Mouse (Mus musculus): ENCODE results near the gene Jarid2.
A peak's percentile ranks its signal among the peaks of the same experiment; 100 is the strongest.

Jarid2 gene

DNA sequence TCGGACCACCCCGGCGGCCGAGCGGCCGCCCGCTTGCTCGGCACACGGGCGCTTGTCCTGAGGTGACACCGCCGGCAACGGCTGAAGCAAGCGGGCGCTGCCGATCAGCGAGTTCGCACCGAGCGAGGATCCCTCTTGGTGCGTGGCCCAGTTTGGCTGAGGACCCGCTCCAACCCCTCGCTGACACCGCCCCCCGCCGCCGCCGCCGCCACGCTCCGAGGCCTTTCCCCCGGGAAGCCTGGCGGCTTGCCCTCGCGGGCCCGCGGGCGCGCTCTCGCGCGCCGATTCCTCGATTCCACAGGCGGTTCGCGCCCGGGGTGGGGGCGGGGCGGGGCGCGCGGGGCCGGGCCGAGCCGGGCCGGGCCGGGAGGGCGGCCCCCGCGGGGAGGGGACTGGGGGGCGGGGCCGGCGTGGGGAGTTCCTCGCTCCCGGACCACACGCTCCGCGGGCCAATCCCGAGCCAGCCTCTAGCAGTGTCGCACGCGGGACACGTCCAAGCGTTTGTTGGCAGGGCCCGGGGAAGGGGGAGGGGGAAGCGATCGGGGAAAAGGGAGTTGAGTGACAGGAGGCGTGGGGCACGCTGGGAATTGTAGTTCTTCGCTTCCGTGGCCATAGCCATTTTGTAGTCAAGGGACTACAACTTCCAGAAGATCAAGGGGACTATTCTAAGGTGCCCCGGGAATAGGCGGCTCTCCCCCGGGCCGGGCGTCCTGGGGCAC is 1.0 kb downstream of the Jarid2 start:
- DNase-seq (ENCODE audit: low read depth): peak; percentile 98

DNA sequence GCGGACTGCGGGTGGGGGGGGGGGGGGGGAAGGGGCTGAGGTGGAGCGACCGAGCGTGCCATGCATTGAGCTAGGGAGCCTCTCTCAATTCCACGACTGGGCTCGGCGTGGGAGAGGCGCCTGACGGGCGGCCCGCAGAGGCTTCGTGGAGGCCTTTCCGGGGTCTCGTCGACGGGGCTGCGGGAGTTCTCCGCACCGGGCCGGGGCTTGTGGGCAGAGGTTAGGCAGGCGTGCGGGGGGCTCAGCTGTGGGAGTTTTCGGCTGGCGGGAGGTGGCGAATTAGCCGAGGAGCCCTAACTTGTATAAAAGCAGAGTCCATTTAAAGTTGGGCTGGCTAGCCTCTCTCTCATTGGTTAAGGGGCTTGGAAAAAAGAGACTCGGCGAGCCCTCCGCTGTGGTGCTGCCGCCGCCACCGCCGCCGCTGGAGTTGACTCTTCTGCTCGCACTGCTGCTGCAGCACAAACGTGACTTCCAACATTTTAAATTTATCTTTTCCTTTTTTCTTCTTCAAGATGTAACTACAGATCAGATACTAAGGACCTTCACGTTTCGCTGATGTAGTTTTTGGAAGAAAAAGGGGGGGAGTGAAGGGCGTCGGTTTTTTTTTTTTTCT is 1.8 kb downstream of the Jarid2 start:
- peak; percentile 67 for DNase-seq (ENCODE audit: low read depth)

DNA sequence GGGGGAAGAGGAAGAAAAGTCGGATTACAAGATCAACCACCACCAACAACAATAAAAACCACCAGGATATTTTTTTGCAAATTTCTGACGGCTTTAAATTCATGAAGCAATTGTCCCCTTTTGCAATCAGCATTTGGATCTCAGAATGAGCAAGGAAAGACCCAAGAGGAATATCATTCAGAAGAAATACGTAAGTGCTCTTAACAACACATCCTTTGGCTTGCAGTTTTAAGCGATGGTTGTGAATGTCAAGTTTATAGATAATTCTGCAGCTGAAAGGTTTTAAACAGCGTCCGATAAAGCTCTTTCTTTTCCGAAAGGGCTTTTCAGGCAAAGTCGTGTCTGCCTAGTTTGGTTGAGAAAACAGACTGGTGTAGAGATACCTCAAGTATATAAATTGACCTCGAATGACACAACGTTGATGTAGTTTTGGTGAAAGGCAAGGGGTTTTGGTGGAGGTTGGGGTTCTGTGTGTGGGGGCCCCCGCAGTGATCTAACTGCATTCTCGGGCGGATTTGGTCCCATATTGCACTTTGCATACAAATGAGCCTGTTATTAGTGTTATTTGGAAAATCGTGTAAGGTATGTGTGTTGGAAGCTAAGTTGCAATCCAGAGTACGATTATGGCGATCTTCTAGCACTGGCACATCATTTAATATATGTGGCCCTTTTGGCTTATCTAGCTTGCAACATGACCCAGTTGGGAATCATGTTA is 2.6 kb downstream of the Jarid2 start:
- DNase-seq (ENCODE audit: low read depth): no peak

DNA sequence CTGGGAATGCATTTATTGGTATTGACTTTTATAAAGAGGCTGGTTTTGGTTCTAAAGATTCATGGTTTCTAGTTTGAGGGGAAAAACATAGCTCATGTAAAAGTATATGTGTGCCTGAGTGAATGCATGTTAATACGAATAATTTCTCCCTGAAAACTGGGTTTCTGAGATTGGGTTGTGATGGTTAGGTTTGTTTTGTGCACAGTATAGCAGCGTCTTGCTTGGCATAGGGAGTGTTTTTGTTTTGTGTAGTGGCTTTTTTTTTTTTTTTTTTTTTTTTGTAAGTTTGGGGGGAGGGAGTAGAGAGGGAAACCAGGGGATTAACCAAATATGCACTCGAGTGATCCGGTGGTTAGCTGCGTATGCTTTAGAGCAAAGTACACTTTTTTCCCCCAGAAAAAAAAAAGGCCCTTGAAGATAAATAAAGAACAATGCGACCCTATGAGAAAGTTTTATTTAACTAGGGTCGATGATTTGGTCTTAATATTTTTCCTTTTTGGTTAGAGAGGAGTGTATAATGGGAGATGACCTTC is 3.2 kb downstream of the Jarid2 start:
- no peak for DNase-seq (ENCODE audit: low read depth)

DNA sequence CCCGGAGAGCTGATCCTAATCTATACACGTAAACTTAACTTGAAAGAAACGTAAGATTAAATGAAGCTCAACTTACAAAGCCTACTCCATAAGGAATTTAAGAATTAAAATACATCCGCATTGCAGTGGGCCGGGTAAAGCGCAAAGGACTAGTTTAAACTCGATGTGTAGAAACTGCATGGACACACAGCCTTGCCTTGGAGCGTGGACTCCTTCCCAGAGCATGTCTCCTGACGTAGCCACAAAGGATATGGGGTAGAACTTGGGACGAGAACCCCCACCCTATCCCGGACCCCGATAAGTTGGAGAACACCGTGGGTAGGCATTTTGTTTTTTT is 3.7 kb downstream of the Jarid2 start:
- DNase-seq (ENCODE audit: low read depth): no peak

DNA sequence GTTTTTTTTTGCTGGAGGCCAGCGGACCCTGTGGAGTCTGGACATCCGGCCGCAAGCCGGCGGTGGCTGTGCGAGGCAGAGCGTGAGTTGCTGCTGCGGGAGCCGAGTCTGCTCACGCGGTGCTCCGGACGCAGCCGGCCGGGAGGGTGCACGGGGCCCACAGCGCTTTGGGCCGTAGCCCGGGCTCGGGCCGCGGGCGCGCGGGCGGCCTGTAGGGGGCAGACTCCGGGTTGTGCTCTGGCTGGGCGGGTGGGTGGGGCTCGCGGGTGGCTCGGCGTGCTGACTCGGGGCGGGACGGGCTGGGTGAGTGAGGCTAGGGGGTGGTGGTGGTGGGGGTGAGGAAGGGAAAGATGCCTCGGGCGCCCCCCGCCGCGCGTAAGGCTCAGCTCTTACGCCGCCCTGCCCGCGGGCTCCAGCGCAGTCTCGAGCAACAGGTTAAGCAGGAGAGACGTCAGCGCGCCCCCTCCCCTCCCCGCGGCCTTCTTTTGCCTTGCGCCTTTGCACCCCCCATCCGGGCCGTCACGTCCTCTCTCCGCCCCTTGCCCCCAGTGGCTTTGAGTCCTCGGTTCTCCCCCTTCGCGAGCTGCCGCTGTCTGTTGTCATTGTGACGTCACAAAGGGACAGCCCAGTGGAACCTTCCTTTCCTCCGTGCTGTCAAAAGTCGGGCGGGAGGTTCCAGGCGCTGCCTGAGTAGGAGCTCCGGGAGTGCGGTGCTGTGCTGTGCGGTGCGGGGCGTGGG is 4.3 kb downstream of the Jarid2 start:
- peak; percentile 39 for DNase-seq (ENCODE audit: low read depth)

DNA sequence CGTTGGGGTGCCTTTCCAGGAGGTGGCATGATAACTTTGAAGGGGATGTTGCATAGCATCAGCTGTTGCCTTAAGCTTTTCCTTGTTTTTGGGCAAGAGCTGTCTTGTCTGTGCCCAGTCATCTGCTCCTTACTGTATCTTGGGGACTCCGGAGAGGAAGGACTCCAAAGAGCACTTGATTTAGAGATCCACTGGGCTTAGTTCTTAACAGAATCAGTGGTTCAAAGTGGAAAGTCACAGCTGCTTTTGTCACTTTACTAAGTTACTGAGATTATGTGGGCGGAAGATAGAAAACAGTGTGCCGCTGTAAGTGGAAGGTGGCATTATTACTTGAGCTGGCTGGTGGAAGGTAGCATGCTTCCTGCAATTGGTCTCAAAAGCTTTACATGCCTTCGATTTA is 5.2 kb downstream of the Jarid2 start:
- DNase-seq (ENCODE audit: low read depth): no peak

DNA sequence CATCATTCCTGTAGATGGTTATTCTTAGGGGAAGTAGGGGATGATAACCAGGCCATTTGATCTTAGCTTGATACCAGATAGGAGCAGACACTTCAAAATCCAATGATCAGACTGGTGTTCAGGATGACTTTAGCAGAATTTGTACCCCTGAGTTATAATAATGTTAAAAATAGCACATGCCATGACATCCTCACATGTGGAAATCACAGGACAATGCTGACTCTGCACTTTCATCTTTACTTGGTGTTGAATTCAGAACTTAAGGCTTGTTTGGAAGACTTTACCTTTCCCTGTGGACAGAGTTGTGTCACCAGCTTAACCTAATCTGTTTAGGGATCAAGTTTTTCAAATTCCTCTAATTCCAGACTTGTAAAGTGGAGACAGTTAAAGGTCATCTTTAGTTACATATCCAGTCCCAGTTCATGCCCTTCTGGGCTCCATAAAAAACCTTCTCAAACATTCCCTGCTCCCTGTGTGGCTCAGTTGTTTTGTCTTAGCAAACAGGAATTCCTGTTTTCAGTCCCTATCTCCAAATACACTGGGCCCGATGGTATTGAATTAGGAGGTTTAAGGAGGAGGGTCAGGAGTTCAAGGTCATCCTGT is 5.9 kb downstream of the Jarid2 start:
- no peak for DNase-seq (ENCODE audit: low read depth)

DNA sequence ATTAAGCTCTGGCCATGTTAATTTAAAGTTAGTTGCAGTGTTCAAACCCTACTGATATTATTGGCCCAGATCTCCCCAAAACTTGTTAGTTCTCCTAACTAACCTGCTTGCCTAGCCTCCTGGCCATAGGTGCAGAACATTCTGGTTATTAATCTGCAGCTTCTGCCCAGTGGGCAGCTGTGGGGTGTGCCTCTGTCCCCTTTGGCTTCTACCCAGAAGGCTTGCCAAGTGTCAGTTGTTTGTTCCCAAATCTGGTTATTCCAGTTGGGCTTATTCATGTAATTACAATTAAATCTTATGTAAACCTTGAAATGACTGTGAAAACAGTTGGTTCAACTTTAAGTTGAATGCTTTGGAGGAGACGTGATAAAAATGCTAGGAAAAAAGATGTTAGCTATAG is 8.0 kb downstream of the Jarid2 start:
- DNase-seq (ENCODE audit: low read depth): no peak

DNA sequence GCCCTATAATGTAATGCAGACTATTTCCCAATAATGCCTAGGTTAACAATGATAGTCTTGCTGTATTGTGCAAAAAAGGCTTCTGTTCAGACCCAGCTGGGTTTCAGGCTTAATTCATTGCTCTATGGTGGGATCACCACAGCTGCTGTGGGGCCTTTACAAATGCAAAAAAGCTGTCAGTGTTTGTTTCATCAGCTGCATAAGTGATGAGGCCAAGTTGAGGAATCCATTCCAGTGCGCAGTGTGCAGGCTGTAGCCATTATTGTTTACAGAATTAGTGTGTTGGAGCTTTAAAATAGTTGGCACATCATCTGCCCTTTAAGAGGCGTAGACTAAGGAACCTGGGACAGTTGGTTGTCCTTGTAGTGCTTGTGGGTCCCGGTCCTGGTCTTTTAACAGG is 22.5 kb downstream of the Jarid2 start:
- DNase-seq (ENCODE audit: low read depth): no peak

DNA sequence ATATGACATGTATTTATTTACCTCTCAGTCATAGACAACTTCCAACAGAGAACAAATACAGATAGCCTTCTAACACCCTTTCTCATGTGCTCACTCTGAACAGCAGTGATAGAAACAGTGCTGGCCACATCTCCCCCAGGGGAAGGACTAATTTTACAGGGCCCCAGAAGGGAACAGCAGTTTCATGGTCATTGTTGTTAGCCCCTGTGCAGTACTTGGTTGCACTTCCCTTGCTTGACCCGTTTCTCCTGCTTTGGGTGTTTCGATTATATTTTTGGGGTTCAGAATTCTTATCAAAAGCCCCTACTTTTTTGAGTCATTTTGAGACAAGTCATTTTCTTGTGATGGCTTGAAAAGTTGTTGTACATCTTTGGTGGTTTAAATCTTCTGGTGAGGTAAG is 23.9 kb downstream of the Jarid2 start:
- no peak for DNase-seq (ENCODE audit: low read depth)

DNA sequence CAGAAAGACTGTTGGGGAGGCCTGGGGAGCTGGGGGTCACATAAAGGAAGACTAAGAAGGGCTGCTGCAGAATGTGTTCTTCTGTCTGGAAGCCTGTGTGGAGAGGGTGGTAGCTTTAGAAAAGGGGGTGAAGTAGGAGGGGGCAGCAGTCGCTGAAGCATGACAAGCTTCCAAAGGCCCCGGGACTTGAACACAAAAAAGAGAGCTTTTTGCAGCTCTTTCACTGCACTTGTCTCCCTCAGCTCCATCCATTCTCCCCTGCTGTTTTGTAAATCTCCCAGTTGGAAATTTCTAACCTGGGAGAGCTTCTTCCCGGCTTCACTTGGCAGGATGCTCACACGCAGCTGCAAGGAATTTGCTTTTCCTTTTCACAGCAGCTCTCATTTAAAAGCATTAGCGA is 26.2 kb downstream of the Jarid2 start:
- no peak for DNase-seq (ENCODE audit: low read depth)

DNA sequence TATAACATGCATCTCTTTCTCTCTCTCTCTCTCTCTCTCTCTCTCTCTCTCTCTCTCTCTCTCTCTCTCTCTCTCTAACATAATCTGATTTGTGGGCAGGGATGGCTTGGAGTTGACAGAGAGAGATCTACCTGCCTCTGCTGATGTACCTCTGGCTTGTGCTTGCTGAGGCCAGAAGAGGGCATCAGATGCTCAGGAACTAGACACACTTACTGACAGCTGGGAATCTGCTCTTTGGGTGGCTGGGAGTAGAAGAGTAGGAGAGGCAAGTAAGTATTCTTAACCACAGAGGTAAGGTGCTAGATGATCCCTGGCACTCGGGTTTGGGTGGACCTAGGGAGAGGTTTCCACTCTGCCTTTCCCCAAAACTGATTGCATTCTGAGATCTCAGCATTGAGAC is 29.5 kb downstream of the Jarid2 start:
- no peak for DNase-seq (ENCODE audit: low read depth)

DNA sequence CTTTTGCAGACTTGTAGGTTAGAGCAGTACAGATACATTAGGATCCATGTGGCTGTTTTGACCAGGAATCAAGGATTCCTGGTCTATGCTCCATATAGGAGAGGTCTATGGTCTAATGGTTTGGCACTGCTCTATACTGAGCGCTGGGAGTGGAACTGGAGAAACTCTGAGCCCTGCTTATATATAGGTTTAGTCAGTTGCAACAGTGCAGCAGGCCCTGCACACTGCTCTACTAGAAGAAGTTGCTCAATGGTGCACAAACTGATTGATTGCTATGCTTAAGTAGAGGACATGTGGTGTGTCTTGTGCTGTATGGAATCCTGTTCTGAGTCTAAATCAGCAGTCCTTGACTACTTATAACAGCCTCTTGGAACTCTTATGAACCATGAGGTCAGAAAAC is 31.5 kb downstream of the Jarid2 start:
- no peak for DNase-seq (ENCODE audit: low read depth)

DNA sequence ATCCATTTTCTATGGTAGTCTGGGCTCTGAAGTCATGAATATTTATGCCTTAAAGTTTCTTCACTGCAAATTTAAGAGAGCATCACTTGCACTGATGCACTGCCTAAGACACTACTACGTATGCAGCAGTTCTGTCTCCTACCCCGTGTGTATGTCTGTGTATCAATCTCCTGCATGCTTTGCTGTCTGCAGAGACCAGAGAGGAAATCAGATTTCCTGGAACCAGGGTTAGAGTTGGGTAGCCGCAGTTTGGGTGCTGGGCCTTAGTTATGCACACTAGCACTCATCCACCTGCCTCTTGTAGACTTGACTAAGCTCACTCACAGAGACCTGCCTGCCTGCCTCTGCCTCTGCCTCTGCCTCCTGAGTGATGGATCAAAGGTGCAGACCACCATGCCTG is 33.8 kb downstream of the Jarid2 start:
- DNase-seq (ENCODE audit: low read depth): no peak

DNA sequence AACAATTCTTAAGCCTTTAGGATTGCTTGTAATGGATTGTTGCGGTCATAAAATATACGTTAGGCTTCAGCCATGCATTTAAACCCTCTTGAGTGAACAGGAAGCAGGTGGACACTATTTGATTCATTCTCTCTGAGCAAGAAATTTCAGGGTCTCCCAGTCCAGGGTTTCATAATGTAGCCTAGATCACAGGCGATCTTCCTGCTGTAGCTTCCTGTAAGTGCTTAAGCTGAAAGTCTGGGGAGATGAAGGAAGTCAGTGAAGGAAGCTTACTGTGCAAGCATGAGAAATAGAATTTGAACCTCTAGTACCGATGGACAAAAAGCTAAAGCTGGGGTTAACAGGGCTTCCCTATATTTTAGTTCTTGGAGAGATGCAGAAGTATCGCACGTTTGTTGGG is 38.5 kb downstream of the Jarid2 start:
- DNase-seq (ENCODE audit: low read depth): no peak

DNA sequence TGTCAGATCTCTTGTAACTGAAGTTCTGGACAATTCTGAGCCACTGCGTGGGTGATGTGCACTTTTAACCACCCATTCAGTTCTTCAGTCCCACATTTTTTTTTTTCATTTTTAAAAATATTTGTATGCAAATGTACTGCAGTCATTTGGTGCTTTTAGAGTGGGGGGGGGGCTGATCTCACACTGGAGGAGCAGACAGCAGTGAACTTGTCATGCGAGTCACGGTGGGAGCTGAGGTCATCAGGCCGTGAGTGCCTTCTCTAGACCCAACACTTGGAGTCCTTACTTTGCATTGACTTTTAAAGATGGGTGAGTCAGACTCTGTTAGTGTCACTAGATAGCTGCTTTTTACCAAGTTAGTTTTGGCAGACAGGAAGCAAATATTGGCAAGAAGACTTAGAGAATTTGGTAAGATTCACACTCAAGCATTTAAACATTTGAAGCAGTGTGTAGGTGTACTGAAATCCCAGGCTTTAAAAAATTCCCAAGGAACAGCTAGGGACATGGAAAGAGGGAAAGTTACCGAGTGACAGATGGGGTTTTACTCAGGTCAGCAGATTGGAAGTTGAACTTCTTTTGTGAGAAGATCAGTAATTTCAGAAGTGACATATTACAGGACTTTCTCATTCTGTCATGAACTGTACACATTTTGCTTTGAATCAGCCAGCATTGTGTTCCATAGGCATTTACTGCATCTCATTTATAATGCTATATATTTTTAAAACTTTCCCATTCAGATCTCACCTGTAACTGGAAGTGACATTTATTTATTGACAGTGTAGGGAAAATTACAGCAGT is 41.7 kb downstream of the Jarid2 start:
- no peak for DNase-seq (ENCODE audit: low read depth)

DNA sequence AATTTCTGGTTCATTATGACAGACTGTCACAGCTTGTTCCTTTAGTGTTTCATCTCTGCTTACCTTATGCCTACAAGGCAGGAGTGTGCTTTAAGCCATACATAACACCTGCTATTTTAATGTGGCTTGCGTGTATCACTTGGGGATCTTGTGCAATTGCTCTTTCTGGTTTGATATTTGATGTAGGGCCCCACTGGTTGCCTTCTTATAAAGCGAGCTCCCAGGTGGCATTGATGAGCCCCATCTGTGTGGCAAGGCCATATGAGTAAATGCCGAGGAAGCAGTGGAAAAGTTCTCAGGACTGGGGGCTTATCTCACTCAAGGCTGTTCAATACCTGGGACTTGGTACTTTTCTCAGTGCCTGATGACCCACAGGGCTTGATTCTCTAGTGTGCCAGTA is 43.5 kb downstream of the Jarid2 start:
- no peak for DNase-seq (ENCODE audit: low read depth)

DNA sequence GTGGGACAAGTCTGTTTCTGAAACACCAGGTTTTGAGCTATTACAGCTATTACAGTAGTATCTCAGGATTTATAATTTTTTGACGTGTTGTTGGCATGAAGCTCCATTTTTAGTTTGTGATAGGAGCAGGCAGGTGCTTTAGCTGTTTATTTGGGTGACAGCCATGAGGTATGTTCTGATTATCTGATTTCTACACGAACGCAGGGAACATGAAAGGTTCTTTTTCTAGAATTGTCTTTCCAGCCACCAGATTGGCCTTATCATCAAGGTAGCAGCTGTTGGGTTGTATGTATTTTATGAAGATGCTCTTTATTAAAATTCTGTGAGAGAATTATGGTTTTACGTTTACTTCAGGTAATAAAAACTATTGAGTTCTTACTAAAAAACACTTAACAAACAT is 45.1 kb downstream of the Jarid2 start:
- DNase-seq (ENCODE audit: low read depth): no peak

DNA sequence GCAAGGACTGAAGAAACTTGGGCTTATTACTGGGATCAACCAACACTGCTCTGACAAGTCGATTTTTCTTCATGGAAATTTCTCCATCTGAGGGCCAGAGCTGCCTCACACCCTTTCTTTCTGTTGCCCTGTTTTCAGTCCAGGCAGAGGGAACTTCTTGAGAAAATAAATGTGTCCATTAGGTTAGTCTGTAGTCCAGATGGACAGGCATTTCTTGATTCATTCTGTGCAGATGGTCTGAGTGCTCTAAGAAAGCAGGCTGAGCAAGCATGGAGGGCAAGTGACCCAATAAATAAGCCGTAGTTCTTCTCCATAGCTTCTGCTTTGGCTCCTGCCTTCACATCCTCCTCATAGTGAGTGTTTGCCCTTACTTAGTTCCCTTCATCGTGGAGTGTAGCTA is 46.1 kb downstream of the Jarid2 start:
- DNase-seq (ENCODE audit: low read depth): no peak

DNA sequence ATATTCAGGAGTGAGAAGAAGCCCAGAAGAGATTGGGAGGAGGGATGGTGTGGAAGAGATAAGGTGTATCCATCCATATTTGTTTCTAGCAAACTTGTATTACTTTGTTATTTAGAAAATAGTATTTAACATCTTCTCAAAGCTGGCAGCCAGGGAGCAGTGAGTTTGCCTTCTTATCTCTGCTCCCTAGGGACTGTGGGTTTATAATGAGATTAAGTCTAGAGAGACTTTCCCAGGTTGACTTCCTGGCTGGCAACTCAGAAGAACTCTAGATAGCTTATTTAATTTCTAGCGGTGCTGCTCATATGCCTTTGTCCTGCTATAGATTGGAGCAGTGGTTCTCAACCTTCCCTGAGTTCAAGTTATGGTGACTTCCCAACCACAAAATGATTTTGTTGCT is 51.2 kb downstream of the Jarid2 start:
- no peak for DNase-seq (ENCODE audit: low read depth)

Measured in fibroblast of lung, adult 2 months (primary cell).